Mouse (Mus musculus) MEL (cell line): ENCODE measurements around the gene Piezo1. TPM values are rescaled to one million over a fixed set of nuclear protein-coding genes. Genes with fewer than 3 reads are reported as not detected.

ENCODE experiments used
- DNase-seq: peaks from one replicate; pipeline ENCODE4 v3.0.0; 2011; ENCODE audit warnings: low read depth, low spot score
- H3K27ac ChIP-seq: 2 replicates; pipeline ENCODE4 v1.5.1; 2012; ENCODE audit warnings: low read depth, mild to moderate bottlenecking, control low read depth, low read length, moderate library complexity; ENCODE audit not compliant: control insufficient read depth
- H3K27me3 ChIP-seq, 2 experiments: fragments of 150-350 bp in 1 of 2; sonication (generic) in 1 of 2; 2 replicates each; pipeline ENCODE4 v1.6.1; 2012; ENCODE audit warnings: low read length in 2 of 2, mild to moderate bottlenecking in 2 of 2, improper control_type of control experiment in 1 of 2, moderate library complexity in 1 of 2; ENCODE audit not compliant: insufficient read depth in 2 of 2, control insufficient read depth in 1 of 2
- H3K36me3 ChIP-seq, 2 experiments: 2 replicates each; pipeline ENCODE4 v1.6.1; 2012 to 2014; ENCODE audit warnings: low read length in 2 of 2, improper control_type of control experiment in 1 of 2, inconsistent platforms in 1 of 2, mild to moderate bottlenecking in 1 of 2; ENCODE audit not compliant: insufficient read depth in 2 of 2, control insufficient read depth in 1 of 2
- H3K4me1 ChIP-seq, 2 experiments: fragments of 150-350 bp in 1 of 2; sonication (generic) in 1 of 2; 2 replicates each; pipeline ENCODE4 v1.6.1; 2012; ENCODE audit warnings: low read length in 2 of 2, improper control_type of control experiment in 1 of 2, mild to moderate bottlenecking in 1 of 2; ENCODE audit not compliant: insufficient read depth in 2 of 2, control insufficient read depth in 1 of 2
- H3K4me3 ChIP-seq, 2 experiments: fragments of 150-350 bp in 1 of 2; sonication (generic) in 1 of 2; 2 replicates each; pipeline ENCODE4 v1.5.1; 2012; ENCODE audit warnings: low read depth in 2 of 2, low read length in 2 of 2, mild to moderate bottlenecking in 2 of 2, moderate library complexity in 2 of 2, control low read depth in 1 of 2, improper control_type of control experiment in 1 of 2; ENCODE audit not compliant: control insufficient read depth in 1 of 2, insufficient read depth in 1 of 2
- H3K79me2 ChIP-seq: 2 replicates; pipeline ENCODE4 v1.6.1; 2012; ENCODE audit warnings: mild to moderate bottlenecking, low read length, moderate library complexity; ENCODE audit not compliant: control insufficient read depth, poor library complexity, insufficient read depth
- H3K9ac ChIP-seq: 2 replicates; pipeline ENCODE4 v1.6.1; 2012; ENCODE audit warnings: low read depth, mild to moderate bottlenecking, control low read depth, low read length, moderate library complexity; ENCODE audit not compliant: control insufficient read depth, poor library complexity, severe bottlenecking
- H3K9me3 ChIP-seq: fragments of 150-350 bp; sonication (generic); replicated peaks from 2 replicates; pipeline ENCODE4 v1.6.1; 2012; ENCODE audit warnings: mild to moderate bottlenecking, low read length, improper control_type of control experiment, moderate library complexity; ENCODE audit not compliant: insufficient read depth
- CHD1 ChIP-seq: IDR thresholded peaks from 2 replicates; pipeline ENCODE4 v1.6.1; 2012; ENCODE audit warnings: low read depth, mild to moderate bottlenecking, inconsistent platforms, low read length, improper control_type of control experiment
- E2F4 ChIP-seq: IDR thresholded peaks from 2 replicates; pipeline ENCODE4 v1.6.1; 2011; ENCODE audit warnings: low read depth, low read length, improper control_type of control experiment, borderline replicate concordance
- ELF1 ChIP-seq: IDR thresholded peaks from 2 replicates; pipeline ENCODE4 v1.6.1; 2014; ENCODE audit warnings: low read depth, mild to moderate bottlenecking, inconsistent platforms, low read length, improper control_type of control experiment, moderate library complexity
- EP300 ChIP-seq, 2 experiments: IDR thresholded peaks; 2 replicates each; pipeline ENCODE4 v1.6.1; 2011; ENCODE audit warnings: improper control_type of control experiment in 2 of 2, low read length in 2 of 2, low read depth in 1 of 2, mild to moderate bottlenecking in 1 of 2
- GABPA ChIP-seq: IDR thresholded peaks from 2 replicates; pipeline ENCODE4 v1.6.1; 2012; ENCODE audit warnings: low read depth, mild to moderate bottlenecking, inconsistent platforms, low read length, improper control_type of control experiment, moderate library complexity
- HCFC1 ChIP-seq: IDR thresholded peaks from 2 replicates; pipeline ENCODE4 v1.6.1; 2012; ENCODE audit warnings: low read depth, mild to moderate bottlenecking, inconsistent platforms, low read length, improper control_type of control experiment, moderate library complexity
- KAT2A ChIP-seq: conservative IDR thresholded peaks from 2 replicates; pipeline ENCODE4 v1.6.1; 2012; ENCODE audit warnings: low read depth, low read length, improper control_type of control experiment, inconsistent platforms
- MXI1 ChIP-seq: IDR thresholded peaks from 2 replicates; pipeline ENCODE4 v1.6.1; 2011; ENCODE audit warnings: mild to moderate bottlenecking, low read depth, low read length, improper control_type of control experiment
- NRF1 ChIP-seq: IDR thresholded peaks from 2 replicates; pipeline ENCODE4 v1.6.1; 2014; ENCODE audit warnings: low read depth, mild to moderate bottlenecking, inconsistent platforms, low read length, improper control_type of control experiment, moderate library complexity; ENCODE audit not compliant: poor library complexity, insufficient read depth, severe bottlenecking
- POLR2AphosphoS2 ChIP-seq: IDR thresholded peaks from 2 replicates; pipeline ENCODE4 v1.6.1; 2011; ENCODE audit warnings: low read length, improper control_type of control experiment
- POLR2AphosphoS5 ChIP-seq: IDR thresholded peaks from 2 replicates; pipeline ENCODE4 v1.6.1; 2012; ENCODE audit warnings: low read depth, borderline replicate concordance, mild to moderate bottlenecking, inconsistent platforms, low read length, moderate library complexity, mixed read lengths
- RCOR1 ChIP-seq: IDR thresholded peaks from 2 replicates; pipeline ENCODE4 v1.6.1; 2012; ENCODE audit warnings: low read depth, mild to moderate bottlenecking, inconsistent platforms, low read length, improper control_type of control experiment
- TBP ChIP-seq: IDR thresholded peaks from 2 replicates; pipeline ENCODE4 v1.8.0; 2011; ENCODE audit warnings: low read depth, low read length, improper control_type of control experiment
- TCF12 ChIP-seq: IDR thresholded peaks from 2 replicates; pipeline ENCODE4 v1.6.1; 2014; ENCODE audit warnings: low read depth, mild to moderate bottlenecking, inconsistent platforms, low read length, improper control_type of control experiment, moderate library complexity
- ZKSCAN1 ChIP-seq: IDR thresholded peaks from 2 replicates; pipeline ENCODE4 v1.6.1; 2012; ENCODE audit warnings: low read depth, mild to moderate bottlenecking, inconsistent platforms, low read length, improper control_type of control experiment, moderate library complexity
- ZNF384 ChIP-seq: IDR thresholded peaks from 2 replicates; pipeline ENCODE4 v1.6.1; 2012; ENCODE audit warnings: low read depth, mild to moderate bottlenecking, inconsistent platforms, low read length, improper control_type of control experiment
- polyA plus RNA-seq, 2 experiments: library from polyadenylated mRNA; stranded (reverse) in 1 of 2; unstranded in 1 of 2; fragments of >175 nt in 1 of 2; fragments of >200 nt in 1 of 2; gene quantifications; 2 replicates each; pipeline versions ENCODE4 v1.2.1 to v1.2.4; 2012; ENCODE audit warnings: low replicate concordance in 2 of 2, low read depth in 1 of 2; ENCODE audit not compliant: insufficient read length in 2 of 2, insufficient read depth in 1 of 2, missing spikeins in 1 of 2
- total RNA-seq: library from RNA; depleted of rRNA; stranded (reverse); fragments of 300-350 nt; gene quantifications from 2 replicates; pipeline ENCODE4 v1.2.3, GENCODE M21; 2012

Gene Piezo1
- total and polyA plus RNA-seq, 3 experiments, result 35.1 to 223 (median 144) TPM

DNA sequence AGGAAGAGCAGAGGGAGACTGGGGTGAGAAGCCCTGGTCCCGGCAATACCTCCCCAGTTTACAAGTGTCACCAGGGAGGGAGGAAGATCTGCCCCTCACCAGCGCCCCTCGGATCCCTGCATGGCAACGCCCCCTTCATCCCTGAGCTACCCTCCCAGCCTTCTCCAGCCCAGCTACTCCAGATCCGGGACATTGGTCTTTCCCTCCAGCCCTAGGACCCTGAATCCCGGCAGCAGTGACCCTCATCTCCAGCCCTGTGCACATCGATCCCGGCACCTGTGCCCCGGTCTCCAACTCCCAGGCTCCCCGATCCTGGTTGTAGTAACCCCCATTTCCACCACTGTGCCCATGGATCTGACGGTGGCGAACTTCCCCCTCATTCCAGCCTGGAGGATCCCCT, 108.3 kb downstream of the Piezo1 start:
- 0 out of 2 replicates have a peak, but pooled peaks cover 3% of the 10 kb centered on the region for H3K79me2 ChIP-seq
- H3K9me3 ChIP-seq, result no peaks in the 10 kb centered on the region
- TF ChIP-seq ZNF384 (no peak), E2F4 (no peak), POLR2AphosphoS2 (no peak), TCF12 (no peak), HCFC1 (no peak), ELF1 (no peak), CHD1 (no peak), POLR2AphosphoS5 (no peak), GABPA (no peak), KAT2A (no peak), RCOR1 (no peak), MXI1 (no peak), ZKSCAN1 (no peak), TBP (no peak)
- H3K36me3 ChIP-seq, result no peaks in the 10 kb centered on the region
- no peaks in the 10 kb centered on the region for H3K27me3 ChIP-seq
- H3K27ac ChIP-seq, result no peak overlapping the region
- peaks cover 0 to 3% of the 10 kb centered on the region in 2 experiments; a peak in 1 of 4 replicates for H3K4me1 ChIP-seq
- peak overlapping the region; percentile 60 for H3K9ac ChIP-seq
- H3K4me3 ChIP-seq, result peak overlapping the region; percentile 69 to 82
- DNase-seq, result no peak

DNA sequence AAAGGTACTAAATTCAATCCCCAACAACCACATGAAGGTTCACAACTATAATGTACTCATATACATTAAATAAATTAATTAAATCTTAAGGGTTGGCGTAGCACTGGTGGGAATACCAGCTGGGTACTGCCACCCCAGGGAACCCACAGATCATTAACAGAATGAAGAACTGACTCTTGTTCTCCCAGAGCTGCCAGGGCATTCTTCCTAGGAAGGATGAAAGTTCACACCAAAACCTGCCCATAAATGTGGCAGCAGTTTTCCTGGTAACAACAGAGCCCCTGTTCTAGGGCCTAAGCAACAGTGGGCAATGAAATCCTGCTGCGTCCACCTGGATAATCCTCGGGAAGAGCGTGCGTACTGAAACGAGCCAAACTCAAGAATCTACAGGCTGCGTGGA, 108.8 kb downstream of the Piezo1 start:
- H3K4me1 ChIP-seq, result peaks cover 0 to 3% of the 10 kb centered on the region in 2 experiments; a peak in 1 of 4 replicates
- peak overlapping the region in 1 of 2 experiments; percentile 69; a peak in 2 of 4 replicates for H3K4me3 ChIP-seq
- H3K79me2 ChIP-seq, result 0 out of 2 replicates have a peak, but pooled peaks cover 3% of the 10 kb centered on the region
- no peaks in the 10 kb centered on the region for H3K36me3 ChIP-seq
- H3K9me3 ChIP-seq, result no peaks in the 10 kb centered on the region
- peak overlapping the region; percentile 60 for H3K9ac ChIP-seq
- TF ChIP-seq EP300 (IDR thresholded peaks at IDR 0.05; ENCODE audit: low read depth in 1 of 2, low read length in 2 of 2) (no peak), NRF1 (no peak), MXI1 (no peak), POLR2AphosphoS5 (no peak), CHD1 (no peak)
- H3K27ac ChIP-seq, result no peak overlapping the region
- DNase-seq, result no peak
- no peaks in the 10 kb centered on the region for H3K27me3 ChIP-seq
